Mouse (Mus musculus) neural tube, postnatal 0 days (tissue): Measurements from ENCODE around the gene Tbc1d10a. TPM values are rescaled to one million over a fixed set of nuclear protein-coding genes. Genes with fewer than 3 reads are reported as not detected.

Experiments
- microRNA-seq: library from miRNA; unstranded; fragments of <30 nt; microRNA quantifications from one replicate; pipeline ENCODE4, GENCODE M21; 2016
- polyA plus RNA-seq: library from polyadenylated mRNA; unstranded; fragments of >200 nt; fragmentation: Nextera tagmentation; extraction: Ambion mirVana; gene quantifications from 2 replicates; pipeline ENCODE4 v1.2.1, GENCODE M21; 2015

Gene Tbc1d10a
- polyA plus RNA-seq, result 38.6 and 41.8 TPM in 2 replicates

DNA sequence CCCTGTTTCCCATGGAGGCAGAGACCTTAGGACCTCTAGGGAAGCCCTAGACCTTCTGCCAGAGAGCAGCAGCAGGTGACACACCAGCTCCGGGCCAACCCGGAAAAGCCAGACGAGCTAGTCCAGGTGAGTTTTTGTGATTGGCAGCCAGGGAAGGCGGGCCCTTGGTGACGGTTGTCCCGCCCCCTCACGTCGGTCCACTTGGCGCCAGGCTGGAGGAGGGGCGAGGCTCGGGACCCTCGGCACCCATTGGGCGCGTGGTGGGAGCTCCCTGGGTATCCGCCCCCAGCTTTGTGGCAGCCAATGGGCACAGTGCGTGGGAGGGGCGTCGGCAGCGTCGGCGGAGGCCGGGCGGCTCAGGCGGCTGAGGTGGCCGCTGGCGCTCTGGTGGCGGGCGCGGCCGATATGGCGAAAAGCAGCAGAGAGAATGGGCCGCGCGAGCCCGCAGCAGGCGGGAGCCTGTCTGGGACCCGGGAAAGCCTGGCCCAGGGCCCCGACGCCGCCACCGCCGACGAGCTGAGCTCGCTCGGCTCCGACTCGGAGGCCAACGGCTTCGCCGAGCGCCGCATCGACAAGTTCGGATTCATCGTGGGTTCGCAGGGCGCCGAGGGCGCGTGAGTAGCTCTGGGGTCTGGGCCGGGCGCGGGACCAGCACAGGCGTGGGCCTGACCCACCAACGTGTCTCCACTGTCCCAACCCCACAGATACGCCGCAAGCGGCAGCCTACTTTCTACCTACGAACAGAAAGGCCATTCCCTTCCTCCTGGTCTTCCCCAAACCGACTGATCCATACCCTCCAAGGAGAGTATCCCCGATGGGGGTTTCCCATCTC, at the start of gene Tbc1d10a:
Gene Tbc1d10a, plus strand, starts transcription at position 304 of the 832 bp plus-strand sequence.

DNA sequence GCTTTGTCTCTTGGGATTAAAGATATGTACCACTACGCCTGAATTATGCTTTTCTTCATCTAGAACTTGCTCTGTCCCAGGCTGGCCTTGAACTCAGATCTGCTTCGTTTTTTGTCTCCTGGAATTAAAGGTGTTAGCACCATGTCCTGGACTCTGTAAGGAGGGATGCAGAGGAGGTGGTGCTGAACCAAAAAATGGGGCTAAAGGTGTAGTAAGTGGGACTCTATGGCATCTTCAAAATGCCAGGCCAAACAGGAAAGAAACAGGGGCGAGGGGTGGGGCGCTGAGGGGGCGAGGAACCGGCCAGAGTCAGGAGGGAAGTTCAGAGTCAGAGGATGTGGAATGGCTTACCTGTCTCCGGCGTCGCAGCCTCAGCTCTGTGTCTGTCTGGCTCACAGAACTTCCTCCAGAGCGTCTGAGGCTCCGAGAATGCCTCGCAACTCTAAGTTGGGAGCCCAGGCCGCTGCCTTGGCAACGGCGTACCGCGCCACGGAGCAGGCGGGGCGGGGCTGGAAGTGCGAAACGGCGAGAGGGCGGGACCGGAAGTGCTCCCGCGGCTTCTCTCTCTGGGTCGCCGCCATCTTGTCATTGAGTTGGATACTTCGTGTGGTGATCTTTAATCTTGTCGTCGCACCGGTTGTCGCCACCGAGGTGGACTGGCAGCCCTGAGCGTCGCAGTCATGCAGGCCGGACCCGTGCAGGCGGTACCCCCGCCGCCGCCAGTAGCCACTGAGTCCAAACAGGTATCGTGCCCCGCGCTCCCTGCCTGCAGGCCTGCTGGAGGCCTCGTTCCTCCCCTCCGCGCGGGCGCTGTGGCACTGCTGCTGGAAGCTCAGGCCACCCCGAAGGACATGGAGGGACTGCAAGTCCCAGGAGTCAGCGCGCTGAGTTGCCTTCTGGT, 26.5 kb upstream of the Tbc1d10a start, which contains the start of the genes Ccdc157 and Sf3a1:
Gene Ccdc157, minus strand, starts transcription at position 486 of the 901 bp plus-strand sequence.
Gene Sf3a1, plus strand, starts transcription at position 543 of the 901 bp plus-strand sequence.

DNA sequence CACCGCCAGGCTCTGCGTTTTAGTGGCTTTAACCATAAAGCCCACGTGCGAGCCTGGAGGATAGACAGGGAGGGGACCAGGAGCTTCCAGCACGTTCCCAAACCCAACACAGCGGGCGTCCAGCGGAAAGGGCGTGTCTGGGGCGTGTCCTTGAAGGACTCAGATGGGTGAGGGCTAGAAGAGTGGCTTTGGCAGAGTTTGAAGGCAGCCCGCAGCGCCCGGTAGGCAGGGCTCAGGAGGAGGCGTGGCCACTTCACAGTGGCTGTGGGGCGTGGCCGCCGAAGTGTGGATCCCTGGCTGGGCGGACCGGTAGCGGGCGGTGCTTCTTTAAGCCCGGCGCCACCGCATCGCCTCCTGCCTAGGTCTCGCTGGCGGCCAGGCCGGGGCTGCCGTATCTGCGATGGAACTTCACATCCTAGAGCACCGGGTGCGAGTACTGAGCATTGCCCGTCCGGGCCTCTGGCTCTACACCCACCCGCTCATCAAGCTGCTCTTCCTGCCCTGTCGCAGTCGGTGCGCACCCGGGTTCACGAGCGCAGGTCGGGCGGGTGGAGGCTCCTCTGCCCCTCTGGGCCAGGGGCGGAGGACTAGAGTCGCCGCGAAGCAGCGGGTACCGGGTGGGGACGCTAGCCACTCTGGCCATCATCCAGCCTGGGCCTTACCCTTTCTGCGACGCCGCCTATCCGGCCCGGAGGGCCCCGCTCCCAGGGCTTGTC, 31.5 kb downstream of the Tbc1d10a start, which contains the start of gene Castor1:
Gene Castor1, plus strand, starts transcription at position 312 of the 716 bp plus-strand sequence.

DNA sequence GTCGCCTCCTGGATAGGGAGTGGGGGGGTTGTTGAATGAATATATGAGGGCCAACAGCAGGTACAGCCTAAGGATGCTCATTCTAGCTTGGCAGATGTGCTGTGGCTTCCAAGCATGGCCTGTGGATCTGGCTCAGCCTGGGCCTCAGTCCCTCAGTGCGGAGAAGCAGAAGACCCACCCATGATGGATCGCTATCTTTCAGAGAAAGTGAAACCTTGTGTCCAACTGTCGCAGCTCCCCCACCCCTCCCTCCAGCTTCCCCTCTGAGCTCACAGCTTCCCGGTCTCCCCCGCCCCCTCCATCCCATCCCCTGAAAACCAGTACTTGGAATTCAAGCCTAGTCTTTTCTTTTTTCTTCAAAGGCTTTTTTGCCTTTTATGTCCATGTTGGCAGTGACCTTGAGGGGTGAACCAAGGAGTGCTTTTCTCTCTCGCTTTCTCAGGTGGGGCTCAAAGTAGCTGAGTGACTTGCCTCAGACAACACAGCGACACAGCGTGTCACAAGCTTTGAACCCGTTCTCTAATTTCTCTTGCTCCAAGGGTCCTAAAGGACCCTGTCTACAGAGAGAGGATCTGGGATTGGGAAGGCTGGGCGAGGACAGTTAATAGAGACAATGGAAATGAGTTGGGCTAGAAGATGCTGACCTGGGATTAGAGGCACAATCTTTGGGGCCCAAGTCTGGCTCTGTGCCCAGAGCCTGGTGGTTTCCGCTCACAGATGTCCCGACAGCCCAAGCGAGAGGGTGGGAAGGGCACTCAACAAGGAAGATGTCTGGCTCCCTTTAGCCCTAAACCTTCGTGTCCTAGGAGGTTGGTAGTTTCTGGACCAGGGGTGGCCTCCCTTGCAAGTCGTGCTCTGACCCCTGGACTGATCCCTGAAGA, 49.3 kb downstream of the Tbc1d10a start, which contains the start of gene Osm:
Gene Osm, plus strand, starts transcription at position 756 of the 881 bp plus-strand sequence.

DNA sequence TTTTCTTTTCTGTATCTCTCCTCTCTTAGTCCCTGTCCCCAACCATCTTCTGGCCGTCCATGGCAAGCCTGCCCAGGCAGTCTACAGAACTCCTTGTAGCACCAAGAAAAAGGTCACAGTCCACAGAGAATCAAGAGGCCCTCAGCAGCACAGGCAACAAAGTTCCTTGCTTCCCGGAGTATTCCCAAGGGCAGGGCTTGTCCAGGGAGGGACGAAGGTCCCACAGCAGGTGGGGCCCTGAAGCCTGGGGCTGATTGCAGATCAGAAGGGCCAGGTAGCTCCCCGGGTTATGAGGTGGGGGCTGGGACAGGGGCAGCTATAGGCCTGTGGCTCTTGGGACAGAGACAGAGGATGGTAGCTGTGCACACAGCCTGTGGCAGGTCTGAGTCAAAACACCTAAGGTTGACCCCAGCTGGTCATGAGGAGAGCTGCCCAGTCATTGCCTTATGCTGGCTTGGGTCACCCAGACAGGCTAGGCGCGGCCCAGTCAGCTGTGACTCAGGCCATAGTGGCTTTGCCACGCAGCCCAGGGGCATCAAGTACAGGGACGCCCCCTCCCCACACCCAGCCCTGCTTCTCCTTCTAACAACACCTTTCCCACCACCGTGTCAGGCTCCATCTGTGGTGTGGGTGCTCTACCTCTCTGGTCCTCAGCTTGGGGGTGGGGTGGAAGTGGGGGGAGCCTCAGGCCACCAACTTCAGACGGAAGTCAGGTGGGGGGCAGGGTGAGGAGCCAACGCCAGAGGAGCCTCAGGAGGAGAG, 70.4 kb downstream of the Tbc1d10a start, which contains the start of gene Lif:
Gene Lif, plus strand, starts transcription at position 712 of the 762 bp plus-strand sequence.

Small RNAs within 50 kb of the gene (microRNA-seq; reads per million reads assigned to microRNA genes)
- gene Mir3060, result 4.4 reads per million, percentile 7 among the genes with 10 or more reads in this experiment

Other genes starting within 250 kb of the Tbc1d10a start
- 42.2 and 42.3 TPM in 2 replicates for gene Pes1, start 222.8 kb upstream of the Tbc1d10a start, polyA plus RNA-seq
- gene 4930556J24Rik, start 210.0 kb upstream of the Tbc1d10a start, polyA plus RNA-seq, result not detected in 2 replicates
- gene Gal3st1, start 203.2 kb upstream of the Tbc1d10a start, polyA plus RNA-seq, result 34.9 and 35.3 TPM in 2 replicates
- 0.13 TPM in 1 of 2 replicates, not detected in the other for gene Sec14l4, start 155.3 kb upstream of the Tbc1d10a start, polyA plus RNA-seq
- 0.94 and 1.1 TPM in 2 replicates for gene Sec14l3, start 121.9 kb upstream of the Tbc1d10a start, polyA plus RNA-seq
- gene Mtfp1, start 91.3 kb upstream of the Tbc1d10a start, polyA plus RNA-seq, result 21.1 and 22.3 TPM in 2 replicates
- gene Sec14l2, start 63.4 kb upstream of the Tbc1d10a start, polyA plus RNA-seq, result 10.2 and 10.6 TPM in 2 replicates
- gene Rnf215, start 51.6 kb upstream of the Tbc1d10a start, polyA plus RNA-seq, result 57.3 and 62.2 TPM in 2 replicates
- 7.8 and 9.1 TPM in 2 replicates for gene Ccdc157, start 26.5 kb upstream of the Tbc1d10a start, polyA plus RNA-seq
- 28.6 and 31.5 TPM in 2 replicates for gene Sf3a1, start 26.4 kb upstream of the Tbc1d10a start, polyA plus RNA-seq
- 18.2 and 20.5 TPM in 2 replicates for gene Castor1, start 31.4 kb downstream of the Tbc1d10a start, polyA plus RNA-seq
- gene Osm, start 49.6 kb downstream of the Tbc1d10a start, polyA plus RNA-seq, result 0.10 TPM in 1 of 2 replicates, not detected in the other
- gene Lif, start 70.8 kb downstream of the Tbc1d10a start, polyA plus RNA-seq, result 0.04 and 0.13 TPM in 2 replicates